Mouse (Mus musculus) 3134 (cell line): ENCODE data around the gene Cd3eap.

Experiments used
- DNase-seq: peaks from one replicate; pipeline ENCODE4 v3.0.0-alpha.2; 2011; ENCODE audit warnings: low spot score; ENCODE audit not compliant: insufficient read length; ENCODE audit errors: extremely low read depth

Gene Cd3eap

GRCm38 (mm10) chr7:19359299-19359891, at the start of gene Cd3eap, which contains the start of gene Ppp1r13l:
Gene Cd3eap, minus strand, starts transcription at chr7:19359483.
Gene Ppp1r13l, plus strand, starts transcription at chr7:19359749.
- peak; percentile 80 for DNase-seq

- peak; percentile 84 for DNase-seq
Observed at GRCm38 (mm10) chr7:19405417-19405816, 46.1 kb upstream of the Cd3eap start.

DNA sequence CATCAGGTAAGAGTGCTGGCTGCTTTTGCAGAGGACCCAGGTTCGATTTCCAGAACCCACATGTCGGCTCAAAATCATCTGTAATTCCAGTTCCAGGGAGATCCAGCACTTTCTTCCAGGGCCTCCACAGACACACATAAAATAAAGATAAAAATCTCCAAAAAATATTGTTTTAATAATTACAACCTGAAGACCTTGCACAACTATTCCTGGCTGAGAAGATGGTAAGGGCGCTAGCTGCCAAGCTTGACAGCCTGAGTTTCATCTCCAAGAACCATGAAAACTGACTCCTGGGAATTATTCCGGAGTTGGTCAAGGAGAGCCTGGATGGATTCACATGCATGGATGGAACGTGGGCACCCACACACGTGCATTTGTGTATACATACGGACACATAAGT, 45.2 kb upstream of the Cd3eap start, which contains the start of gene Ckm:
Ckm (plus strand) TSS at position 301 of the 400 bp plus-strand sequence.
- DNase-seq = no peak

GRCm38 (mm10) chr7:19403731-19404296, 44.5 kb upstream of the Cd3eap start, which contains the start of gene Klc3:
Gene Klc3, minus strand, starts transcription at chr7:19404104.
- no peak for DNase-seq

DNA sequence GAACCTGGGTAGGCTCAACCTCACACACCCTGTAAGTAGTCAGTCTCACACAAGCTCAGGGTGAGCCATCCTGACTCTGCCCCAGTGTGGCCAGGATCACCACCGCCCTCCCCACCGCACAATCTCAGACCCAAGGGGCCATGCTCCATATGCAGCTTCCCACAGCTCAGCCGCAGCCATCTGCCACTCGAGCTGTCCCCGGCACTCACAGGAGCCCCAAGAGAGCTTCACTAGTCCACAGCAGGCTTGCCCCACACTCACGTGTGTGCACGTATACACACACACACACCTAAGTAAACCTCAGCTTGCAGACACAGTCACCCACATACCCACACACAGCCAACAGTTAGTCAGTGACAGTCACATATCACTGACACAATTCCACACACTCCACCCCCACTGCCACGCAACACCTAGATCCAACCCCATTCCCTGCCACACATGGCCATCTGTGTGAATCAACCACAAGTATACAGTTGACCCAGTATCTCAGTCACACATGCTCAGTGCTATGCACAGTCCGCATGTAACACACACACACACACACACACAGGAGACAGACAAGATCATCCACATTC, 43.3 kb upstream of the Cd3eap start:
- no peak for DNase-seq

GRCm38 (mm10) chr7:19400946-19401345, 41.7 kb upstream of the Cd3eap start:
- DNase-seq = no peak

DNA sequence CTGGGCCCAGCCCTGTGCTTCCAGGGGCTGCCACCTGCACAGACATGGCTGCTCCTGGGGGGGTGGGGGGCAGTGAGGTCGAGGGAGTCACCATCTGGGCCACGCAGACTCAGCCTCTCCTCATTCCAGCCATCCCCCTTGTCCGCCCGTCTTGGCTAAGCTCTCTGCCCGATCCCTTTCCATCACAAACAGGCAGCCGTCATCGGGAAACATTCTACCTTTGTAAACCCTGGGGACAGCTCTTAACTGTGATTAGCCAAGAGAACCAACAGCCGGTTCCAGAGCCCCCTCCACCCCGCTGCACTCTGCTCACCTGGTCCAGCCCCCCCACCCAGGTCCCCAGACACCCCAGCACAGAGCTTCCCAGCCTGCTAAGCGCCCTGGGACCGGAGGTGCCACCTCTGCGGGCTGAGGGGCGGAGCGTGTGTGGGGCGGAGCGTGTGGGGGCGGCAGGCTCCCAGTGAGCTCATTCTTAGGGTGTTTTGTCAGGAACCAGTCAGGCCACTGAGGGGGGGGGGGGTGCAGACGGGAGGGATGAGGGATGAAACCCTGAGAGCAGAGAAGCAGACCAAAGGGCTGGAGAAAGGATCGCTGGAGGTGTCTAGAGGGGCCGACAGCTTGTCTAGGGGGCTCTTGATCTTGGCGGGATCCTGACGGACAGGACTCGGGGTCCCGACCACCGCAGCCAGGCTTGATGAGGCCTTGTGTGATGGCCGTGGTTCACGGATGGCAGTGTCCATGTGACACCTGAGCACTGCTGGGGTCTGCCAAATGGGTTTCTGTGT, 40.4 kb upstream of the Cd3eap start:
- DNase-seq = peak; percentile 83

GRCm38 (mm10) chr7:19394484-19394883, 35.2 kb upstream of the Cd3eap start:
- no peak for DNase-seq

DNA sequence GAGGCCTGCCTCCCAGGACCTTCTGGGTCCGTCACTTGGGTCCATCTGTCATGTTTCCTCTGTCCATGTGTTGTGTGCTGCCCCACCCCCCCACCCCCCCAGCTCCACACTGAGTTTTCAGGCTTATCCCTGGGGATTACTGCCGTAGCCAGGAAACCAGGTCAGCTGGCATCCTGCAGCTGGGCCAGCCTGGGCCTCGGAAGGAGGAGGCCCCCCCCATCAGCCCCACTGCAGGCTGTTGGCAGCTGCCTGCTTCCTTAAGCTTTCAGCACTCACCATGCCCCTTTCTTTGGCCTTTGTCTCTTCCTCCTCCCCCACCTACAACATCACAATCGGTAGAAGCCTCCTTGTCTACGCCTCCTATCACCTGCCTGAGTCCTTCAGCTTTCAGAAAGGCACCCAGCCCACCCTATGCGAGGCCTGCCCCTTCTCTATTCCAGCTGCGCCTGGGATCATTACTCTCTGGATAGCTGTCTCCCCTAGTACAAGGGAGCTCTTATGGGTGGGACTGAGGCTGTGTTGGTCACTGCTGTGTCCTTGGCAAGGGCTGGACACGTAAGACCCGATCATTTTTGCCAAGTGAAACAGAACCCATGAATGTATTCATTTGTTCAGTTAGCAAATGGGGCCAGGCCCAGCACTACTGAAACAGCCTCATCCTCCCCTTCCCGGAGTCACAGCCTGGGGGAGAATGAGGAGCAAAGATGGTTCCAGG, 29.6 kb upstream of the Cd3eap start:
- no peak for DNase-seq

DNA sequence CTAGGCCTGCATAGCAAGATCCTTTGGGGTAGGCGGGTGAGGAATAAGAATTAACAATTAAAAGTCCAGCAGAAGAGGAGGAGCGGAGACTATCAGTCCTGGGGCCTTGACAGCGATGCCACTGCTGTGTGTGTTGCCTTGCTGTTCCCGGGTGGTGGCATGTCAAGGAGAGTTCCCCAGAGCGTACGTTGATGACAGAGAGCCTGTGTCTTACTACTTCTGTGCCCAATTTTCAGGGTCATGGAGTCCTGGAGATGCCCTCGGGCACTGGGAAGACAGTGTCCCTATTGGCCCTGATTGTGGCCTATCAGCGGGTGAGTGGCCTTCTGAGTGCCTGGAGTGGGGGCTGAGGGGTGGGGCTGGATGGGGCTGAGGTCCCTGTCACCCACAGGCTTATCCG, 24.4 kb upstream of the Cd3eap start:
- no peak for DNase-seq

GRCm38 (mm10) chr7:19382166-19382541, 22.9 kb upstream of the Cd3eap start:
- DNase-seq = no peak

- DNase-seq = peak; percentile 96
Observed at GRCm38 (mm10) chr7:19381377-19382165, 22.3 kb upstream of the Cd3eap start, which contains the start of gene Ercc2. Gene Ercc2, plus strand, starts transcription at chr7:19382010.

GRCm38 (mm10) chr7:19378049-19378448, 18.8 kb upstream of the Cd3eap start:
- no peak for DNase-seq

GRCm38 (mm10) chr7:19376019-19376418, 16.7 kb upstream of the Cd3eap start:
- DNase-seq = no peak

- no peak for DNase-seq
Observed at GRCm38 (mm10) chr7:19375368-19375767, 16.1 kb upstream of the Cd3eap start.

DNA sequence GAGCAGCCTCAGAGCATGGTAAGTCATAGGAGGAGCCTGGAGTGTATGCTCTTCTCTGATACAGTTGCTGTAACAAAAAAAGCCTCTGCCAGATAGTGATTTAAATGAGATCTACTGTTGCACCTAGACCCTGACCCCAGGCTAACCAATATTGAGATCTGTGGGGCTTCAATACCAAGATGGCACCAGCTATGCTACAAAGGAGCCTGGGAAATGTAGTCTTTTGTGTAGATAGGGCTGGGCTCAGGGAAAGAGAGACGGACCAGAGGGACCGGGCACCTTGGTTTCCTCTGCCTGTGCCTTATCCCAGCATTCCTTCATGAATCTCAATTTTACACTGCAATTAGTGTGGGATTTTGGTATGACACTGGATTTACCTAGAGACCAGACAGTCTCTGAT, 14.1 kb upstream of the Cd3eap start:
- no peak for DNase-seq

GRCm38 (mm10) chr7:19369823-19370425, 10.6 kb upstream of the Cd3eap start:
- DNase-seq = no peak

GRCm38 (mm10) chr7:19368380-19368779, 9.1 kb upstream of the Cd3eap start:
- DNase-seq = no peak

DNA sequence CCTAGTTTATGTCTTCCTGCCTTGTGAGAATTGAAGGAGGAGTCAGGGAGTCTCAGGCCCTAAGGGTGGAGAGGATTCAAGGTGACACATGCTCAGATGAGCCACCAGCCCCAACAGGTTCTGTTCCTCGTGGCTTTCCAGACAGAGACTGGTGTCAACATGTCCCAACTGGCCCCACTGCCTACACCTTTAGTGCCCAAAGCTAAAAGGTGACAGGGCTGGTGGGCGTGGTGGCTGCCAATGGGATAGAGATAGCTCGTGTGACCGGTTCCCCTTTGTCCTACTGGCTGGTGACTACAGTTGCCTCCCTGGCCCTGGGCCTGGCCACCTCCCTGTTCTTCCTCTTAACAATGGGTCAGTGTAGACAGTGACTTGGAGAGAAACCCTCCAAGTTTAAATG, 6.1 kb upstream of the Cd3eap start:
- no peak for DNase-seq

DNA sequence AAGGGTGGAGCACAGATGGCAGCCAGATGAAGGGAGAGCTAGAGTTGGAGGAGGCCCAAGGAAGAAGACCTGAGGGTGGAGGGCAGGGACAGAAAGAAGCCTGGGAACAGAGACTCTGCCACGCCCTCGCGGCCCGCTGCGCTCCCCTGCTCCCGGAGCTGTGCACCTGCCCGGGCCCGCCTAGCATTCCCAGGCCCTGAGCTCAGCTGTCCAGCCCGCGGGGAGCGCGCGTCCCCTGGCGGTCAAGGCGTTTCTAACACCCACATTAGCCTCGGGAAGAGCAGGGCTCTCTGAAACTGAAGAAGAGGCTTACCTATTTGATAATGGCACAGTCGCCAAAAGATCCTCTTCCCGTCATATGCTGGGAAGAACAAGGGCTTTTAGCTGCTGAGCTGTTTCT, 4.6 kb upstream of the Cd3eap start:
- DNase-seq = peak; percentile 77
